ENCODE assay signal across 8 mouse cellular contexts in genomic region chr6:91694610-91695009, GRCm38 (mm10). TPM values are rescaled to one million over a fixed set of nuclear protein-coding genes. Genes with fewer than 3 reads are reported as not detected.
DNase-seq lines count a peak whose midpoint lies in the region; ATAC-seq and TF ChIP-seq lines count a peak whose summit lies in the region.

No protein-coding gene starts in this region.

- DNase-seq in forebrain, postnatal 0 days: peak; percentile 40
- DNase-seq in forebrain, embryonic 14.5 days (ENCODE audit: low spot score): no peak
- DNase-seq in neural tube, embryonic 10.5 days (ENCODE audit: extremely low spot score, low spot score): no peak
- DNase-seq in gastrocnemius, postnatal 25 days: peak; percentile 59
- peak; percentile 33 to 56 for DNase-seq in layer of hippocampus, postnatal 36 days
- no peak for DNase-seq in testis, postnatal 10 days (ENCODE audit: low spot score)

- WGBS in forebrain, postnatal 0 days: 49% methylated on average over 7 of the region's 7 CpGs
- WGBS in forebrain, embryonic 14.5 days: 38% methylated on average over 7 of the region's 7 CpGs
- WGBS in neural tube, embryonic 13.5 days: 63% methylated on average over 7 of the region's 7 CpGs

- H3K4me2 ChIP-seq in forebrain, postnatal 0 days (ENCODE audit: low read depth): no peak overlapping the region
- no peak overlapping the region for H3K4me2 ChIP-seq in forebrain, embryonic 14.5 days (ENCODE audit: low read length)
- H3K4me2 ChIP-seq in neural tube, embryonic 13.5 days: no peak overlapping the region

- no peaks in the 10 kb centered on the region for H3K27me3 ChIP-seq in forebrain, postnatal 0 days (ENCODE audit: insufficient read depth, low read length)
- H3K27me3 ChIP-seq in forebrain, embryonic 14.5 days (replicated peaks; ENCODE audit: control insufficient read depth, insufficient read depth, low read length): no peaks in the 10 kb centered on the region
- H3K27me3 ChIP-seq in neural tube, embryonic 13.5 days: no peaks in the 10 kb centered on the region

- no peak for TF ChIP-seq CTCF in forebrain, postnatal 0 days (IDR thresholded peaks at IDR 0.05; ENCODE audit: low read depth)

- no peak overlapping the region for H3K27ac ChIP-seq in forebrain, postnatal 0 days (ENCODE audit: low read depth, low read length)
- no peak overlapping the region for H3K27ac ChIP-seq in forebrain, embryonic 14.5 days (ENCODE audit: low read depth, low read length)
- peak overlapping the region; percentile 38; the same call in 1 of the 2 replicates for H3K27ac ChIP-seq in neural tube, embryonic 13.5 days (replicated peaks)

- no peaks in the 10 kb centered on the region for H3K9me3 ChIP-seq in forebrain, postnatal 0 days (ENCODE audit: low read length)
- H3K9me3 ChIP-seq in forebrain, embryonic 14.5 days (replicated peaks; ENCODE audit: control insufficient read depth, low read length): no peaks in the 10 kb centered on the region
- no peaks in the 10 kb centered on the region for H3K9me3 ChIP-seq in neural tube, embryonic 13.5 days

- H3K9ac ChIP-seq in forebrain, postnatal 0 days: no peak overlapping the region
- H3K9ac ChIP-seq in forebrain, embryonic 14.5 days (ENCODE audit: low read length): no peak overlapping the region; the same call in 1 of the 2 replicates
- H3K9ac ChIP-seq in neural tube, embryonic 13.5 days: peak overlapping the region; percentile 41; the same call in 1 of the 2 replicates

- H3K36me3 ChIP-seq in forebrain, postnatal 0 days (ENCODE audit: insufficient read depth): peaks cover 21% of the 10 kb centered on the region
- peaks cover 23% of the 10 kb centered on the region; the same call in 1 of the 2 replicates for H3K36me3 ChIP-seq in forebrain, embryonic 14.5 days (ENCODE audit: control insufficient read depth, insufficient read depth, low read length)
- H3K36me3 ChIP-seq in neural tube, embryonic 13.5 days: peaks cover 27% of the 10 kb centered on the region

- ATAC-seq in forebrain, postnatal 0 days: peak; percentile 51
- ATAC-seq in forebrain, embryonic 14.5 days: no peak; the same call in 1 of the 2 replicates
- ATAC-seq in neural tube, embryonic 13.5 days (ENCODE audit: low read depth): no peak
- no peak for ATAC-seq in monocyte, adult 5-6 weeks (replicated peaks; ENCODE audit: insufficient number of reproducible peaks, low FRiP score, low TSS enrichment, poor library complexity, severe bottlenecking)

- peaks cover 4% of the 10 kb centered on the region; the same call in 1 of the 2 replicates for H3K4me1 ChIP-seq in forebrain, postnatal 0 days (ENCODE audit: insufficient read depth)
- H3K4me1 ChIP-seq in forebrain, embryonic 14.5 days (ENCODE audit: control insufficient read depth, insufficient read depth, low read length): 0 out of 2 replicates have a peak, but pooled peaks cover 5% of the 10 kb centered on the region
- peaks cover 44% of the 10 kb centered on the region for H3K4me1 ChIP-seq in neural tube, embryonic 13.5 days (replicated peaks)

- H3K4me3 ChIP-seq in forebrain, postnatal 0 days (ENCODE audit: low read depth, low read length): no peak overlapping the region
- H3K4me3 ChIP-seq in forebrain, embryonic 14.5 days (ENCODE audit: low read depth, low read length): no peak overlapping the region
- H3K4me3 ChIP-seq in neural tube, embryonic 13.5 days: no peak overlapping the region

RNA-seq across cellular contexts. Expression of gene Slc6a6, which starts 10.8 kb away (rescaled TPM):
- total RNA-seq in forebrain, postnatal 0 days (2014; rRNA removed): 72.2 and 101 TPM in 2 replicates
- polyA plus RNA-seq in forebrain, postnatal 0 days (2015; fragmentation: Nextera tagmentation; extraction: Ambion mirVana): 89.5 and 139 TPM in 2 replicates
- 45.6 and 71.7 TPM in 2 replicates for polyA plus RNA-seq in forebrain, embryonic 14.5 days (2014; fragmentation: Nextera tagmentation; extraction: Ambion mirVana)
- 63.7 and 70.0 TPM in 2 replicates for polyA plus RNA-seq in neural tube, embryonic 13.5 days (2015; fragmentation: Nextera tagmentation; extraction: Ambion mirVana)
- total RNA-seq in gastrocnemius, postnatal 25 days (2021): 10 to 100 TPM; 52.1 to 57.8 TPM
- total RNA-seq in layer of hippocampus, postnatal 36 days (2021): 100 to 1,000 TPM; 116 to 118 TPM
- total RNA-seq in monocyte, adult 5-6 weeks (2017): 63.2 to 87.6 TPM (median 76.2 TPM) in 3 replicates

Comparison
In these comparisons a context has a peak if more than half of its experiments do, and no peak if none do; other contexts are left out.
1. DNase-seq: peak in forebrain, postnatal 0 days (single experiment), gastrocnemius, postnatal 25 days (single experiment) and layer of hippocampus, postnatal 36 days (2 of 2); none in forebrain, embryonic 14.5 days (single experiment), neural tube, embryonic 10.5 days (single experiment) and testis, postnatal 10 days (single experiment).